Mouse (Mus musculus): ENCODE measurements around the gene Ldlrad3. TPM values are rescaled to one million over a fixed set of nuclear protein-coding genes. Genes with fewer than 3 reads are reported as not detected.

Gene Ldlrad3
- polyA plus RNA-seq, 1 experiment, result 15.5 TPM

DNA sequence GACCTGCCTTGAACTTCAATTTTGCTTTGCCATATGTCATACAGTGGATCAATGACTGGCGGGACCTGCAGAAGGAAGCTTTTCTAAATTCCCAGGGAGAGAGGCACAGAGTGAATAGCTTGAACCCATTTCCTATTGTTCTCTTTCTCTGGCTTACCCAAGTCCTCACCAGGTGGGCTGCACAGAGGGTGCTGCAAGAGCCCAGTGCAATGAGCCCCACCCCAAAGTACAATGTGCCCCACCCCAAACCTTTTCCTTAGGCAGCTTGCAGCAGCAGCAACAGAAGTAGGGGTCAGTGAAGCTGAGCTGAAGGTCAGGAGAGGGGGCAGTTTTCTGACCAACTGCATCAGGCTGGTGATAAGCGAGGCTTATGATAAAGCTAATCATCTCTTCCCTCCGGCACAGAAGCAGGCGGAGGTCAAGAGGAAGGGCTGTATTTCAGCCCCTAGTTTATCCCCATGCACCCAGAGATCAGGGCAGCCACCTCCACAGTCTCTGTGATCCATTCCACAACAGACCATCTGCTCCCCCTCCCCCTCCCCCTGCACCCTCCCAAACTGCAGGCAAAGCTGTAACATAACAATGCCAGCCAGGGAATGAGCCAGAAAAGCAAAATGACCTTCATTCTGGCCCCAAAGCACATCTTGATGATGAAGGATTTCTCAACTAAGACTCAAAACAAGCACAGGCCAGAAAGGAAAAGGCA lies 64.6 kb downstream of the Ldlrad3 start:
- H3ac ChIP-seq (ENCODE audit: control insufficient read depth, insufficient read length, low read depth), result no peak overlapping the region
- H3K36me3 ChIP-seq (ENCODE audit: control insufficient read depth, insufficient read depth), result peaks cover 3% of the 10 kb centered on the region
- H3K4me3 ChIP-seq (ENCODE audit: insufficient read depth, poor library complexity, severe bottlenecking), result no peak overlapping the region
- TF ChIP-seq USF1 (IDR thresholded peaks at IDR 0.05; ENCODE audit: low read depth) (no peak), MYOG (IDR thresholded peaks at IDR 0.05; ENCODE audit: control insufficient read depth, extremely low read depth, insufficient read length) (no peak), MAX (IDR thresholded peaks at IDR 0.05) (no peak), MYOD1 (IDR thresholded peaks at IDR 0.05; ENCODE audit: control insufficient read depth, insufficient read length, low read depth) (no peak), FOSL1 (IDR thresholded peaks at IDR 0.05; ENCODE audit: insufficient read depth, low read length, poor library complexity, severe bottlenecking) (no peak), CEBPB (IDR thresholded peaks at IDR 0.05; ENCODE audit: low read depth) (no peak), CTCF (IDR thresholded peaks at IDR 0.05; ENCODE audit: control insufficient read depth, insufficient read depth, insufficient read length) (no peak)
- no peaks in the 10 kb centered on the region for H3K27me3 ChIP-seq (ENCODE audit: control insufficient read depth, insufficient read depth, insufficient read length)
- peaks cover 19% of the 10 kb centered on the region for H3K79me3 ChIP-seq (ENCODE audit: low read depth)
- H3K79me2 ChIP-seq (ENCODE audit: control insufficient read depth, insufficient read depth), result peaks cover 69% of the 10 kb centered on the region

DNA sequence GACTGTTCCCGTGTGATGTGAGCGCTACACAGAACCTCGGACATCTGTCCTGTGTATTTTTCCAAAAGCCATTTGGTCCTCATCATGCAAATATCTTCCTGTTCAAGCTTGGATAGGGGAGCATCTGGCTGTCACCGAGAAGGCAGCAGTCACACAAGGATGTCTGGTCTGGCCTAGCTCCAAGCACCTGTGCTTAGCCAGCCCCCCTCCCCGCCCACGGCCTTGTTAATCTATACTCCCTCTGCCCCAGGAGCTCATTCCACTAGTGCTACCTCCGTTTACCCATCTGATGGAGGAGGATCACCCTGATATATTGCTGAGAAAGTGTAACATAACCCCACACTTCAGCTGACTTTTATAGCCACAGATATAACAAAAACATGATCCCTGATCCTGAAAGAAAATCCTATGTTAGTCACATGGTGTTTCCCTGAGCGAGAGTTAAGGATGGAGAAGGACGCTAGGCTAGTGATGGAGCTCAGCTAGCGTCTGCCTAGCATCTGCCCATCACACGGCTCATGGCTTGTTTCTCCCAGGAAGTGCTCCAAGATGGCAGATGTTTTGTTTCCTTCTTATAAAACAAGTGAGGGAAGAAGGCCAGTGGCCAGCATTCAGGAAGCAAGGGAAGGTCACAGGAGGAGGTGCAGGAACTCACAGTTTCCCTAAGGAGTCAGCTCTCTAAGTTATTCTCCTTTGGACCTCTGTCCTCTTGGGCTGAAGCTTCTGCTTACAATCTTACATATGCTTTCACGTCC lies 66.3 kb downstream of the Ldlrad3 start:
- peaks cover 19% of the 10 kb centered on the region for H3K79me3 ChIP-seq (ENCODE audit: low read depth)
- no peak overlapping the region for H3ac ChIP-seq (ENCODE audit: control insufficient read depth, insufficient read length, low read depth)
- no peak overlapping the region for H3K4me3 ChIP-seq (ENCODE audit: insufficient read depth, poor library complexity, severe bottlenecking)
- H3K27me3 ChIP-seq (ENCODE audit: control insufficient read depth, insufficient read depth, insufficient read length), result no peaks in the 10 kb centered on the region
- H3K79me2 ChIP-seq (ENCODE audit: control insufficient read depth, insufficient read depth), result peaks cover 61% of the 10 kb centered on the region
- no peak for TF ChIP-seq CTCF (IDR thresholded peaks at IDR 0.05; ENCODE audit: control insufficient read depth, insufficient read depth, insufficient read length)
- TF ChIP-seq MYOG (IDR thresholded peaks at IDR 0.05; ENCODE audit: control insufficient read depth, extremely low read depth, insufficient read length), result no peak
- no peak for TF ChIP-seq MAX (IDR thresholded peaks at IDR 0.05)
- no peak for TF ChIP-seq USF1 (IDR thresholded peaks at IDR 0.05; ENCODE audit: low read depth)
- TF ChIP-seq MYOD1 (IDR thresholded peaks at IDR 0.05; ENCODE audit: control insufficient read depth, insufficient read length, low read depth), result no peak
- TF ChIP-seq CEBPB (IDR thresholded peaks at IDR 0.05; ENCODE audit: low read depth), result no peak
- TF ChIP-seq FOSL1 (IDR thresholded peaks at IDR 0.05; ENCODE audit: insufficient read depth, low read length, poor library complexity, severe bottlenecking), result no peak
- H3K36me3 ChIP-seq (ENCODE audit: control insufficient read depth, insufficient read depth), result no peaks in the 10 kb centered on the region

DNA sequence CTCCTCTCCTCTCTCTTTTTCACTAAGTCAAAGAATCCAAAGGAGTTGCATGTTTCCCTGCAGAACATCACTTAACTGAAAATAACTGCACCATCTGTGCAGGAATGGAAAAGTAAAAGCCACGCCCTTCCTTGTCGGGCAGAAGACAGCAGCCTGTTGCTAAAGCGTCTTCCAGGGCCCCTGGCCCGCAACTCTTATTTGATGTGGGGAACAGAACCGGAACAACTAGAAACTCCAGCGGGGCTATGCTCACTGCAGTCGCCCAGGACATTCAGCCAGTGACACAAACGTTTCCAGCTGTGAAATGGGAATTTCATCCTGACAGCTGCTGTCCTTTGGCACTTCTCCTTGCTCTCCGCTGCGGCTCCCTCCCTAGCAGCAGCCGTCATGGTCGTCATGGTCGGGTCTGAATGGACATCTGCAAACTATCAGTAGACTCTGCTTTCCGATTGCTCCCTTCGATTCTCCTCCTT lies 67.2 kb downstream of the Ldlrad3 start:
- H3K4me3 ChIP-seq (ENCODE audit: insufficient read depth, poor library complexity, severe bottlenecking), result no peak overlapping the region
- H3K79me3 ChIP-seq (ENCODE audit: low read depth), result peaks cover 11% of the 10 kb centered on the region
- no peak overlapping the region for H3ac ChIP-seq (ENCODE audit: control insufficient read depth, insufficient read length, low read depth)
- TF ChIP-seq CEBPB (IDR thresholded peaks at IDR 0.05; ENCODE audit: low read depth) (no peak), MYOD1 (IDR thresholded peaks at IDR 0.05; ENCODE audit: control insufficient read depth, insufficient read length, low read depth) (no peak), FOSL1 (IDR thresholded peaks at IDR 0.05; ENCODE audit: insufficient read depth, low read length, poor library complexity, severe bottlenecking) (no peak), CTCF (IDR thresholded peaks at IDR 0.05; ENCODE audit: control insufficient read depth, insufficient read depth, insufficient read length) (no peak), MYOG (IDR thresholded peaks at IDR 0.05; ENCODE audit: control insufficient read depth, extremely low read depth, insufficient read length) (no peak), USF1 (IDR thresholded peaks at IDR 0.05; ENCODE audit: low read depth) (no peak), MAX (IDR thresholded peaks at IDR 0.05) (no peak)
- H3K27me3 ChIP-seq (ENCODE audit: control insufficient read depth, insufficient read depth, insufficient read length), result no peaks in the 10 kb centered on the region
- no peaks in the 10 kb centered on the region for H3K36me3 ChIP-seq (ENCODE audit: control insufficient read depth, insufficient read depth)
- peaks cover 61% of the 10 kb centered on the region for H3K79me2 ChIP-seq (ENCODE audit: control insufficient read depth, insufficient read depth)

DNA sequence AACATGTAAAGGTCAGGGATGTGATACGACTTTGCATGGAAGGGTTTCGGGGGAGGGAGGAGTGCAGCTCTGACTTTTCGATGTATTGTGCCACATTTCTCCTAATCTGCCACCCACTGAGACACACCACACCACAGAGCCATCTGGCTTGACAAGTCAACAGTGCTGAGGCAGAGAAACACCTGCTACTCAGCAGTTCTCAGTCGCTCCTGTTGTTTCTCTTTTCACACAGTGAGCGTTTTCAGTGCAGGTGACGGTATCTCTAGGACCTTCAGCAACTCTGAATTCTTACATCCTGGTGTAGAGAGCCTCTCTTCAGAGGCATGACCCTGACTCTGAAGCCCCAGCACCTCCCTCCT lies 68.8 kb downstream of the Ldlrad3 start:
- H3K27me3 ChIP-seq (ENCODE audit: control insufficient read depth, insufficient read depth, insufficient read length), result no peaks in the 10 kb centered on the region
- peaks cover 11% of the 10 kb centered on the region for H3K79me3 ChIP-seq (ENCODE audit: low read depth)
- H3K4me3 ChIP-seq (ENCODE audit: insufficient read depth, poor library complexity, severe bottlenecking), result no peak overlapping the region
- no peak overlapping the region for H3ac ChIP-seq (ENCODE audit: control insufficient read depth, insufficient read length, low read depth)
- TF ChIP-seq MYOG (IDR thresholded peaks at IDR 0.05; ENCODE audit: control insufficient read depth, extremely low read depth, insufficient read length) (no peak), MAX (IDR thresholded peaks at IDR 0.05) (no peak), CTCF (IDR thresholded peaks at IDR 0.05; ENCODE audit: control insufficient read depth, insufficient read depth, insufficient read length) (no peak)
- peaks cover 9% of the 10 kb centered on the region for H3K36me3 ChIP-seq (ENCODE audit: control insufficient read depth, insufficient read depth)
- H3K79me2 ChIP-seq (ENCODE audit: control insufficient read depth, insufficient read depth), result peaks cover 47% of the 10 kb centered on the region

DNA sequence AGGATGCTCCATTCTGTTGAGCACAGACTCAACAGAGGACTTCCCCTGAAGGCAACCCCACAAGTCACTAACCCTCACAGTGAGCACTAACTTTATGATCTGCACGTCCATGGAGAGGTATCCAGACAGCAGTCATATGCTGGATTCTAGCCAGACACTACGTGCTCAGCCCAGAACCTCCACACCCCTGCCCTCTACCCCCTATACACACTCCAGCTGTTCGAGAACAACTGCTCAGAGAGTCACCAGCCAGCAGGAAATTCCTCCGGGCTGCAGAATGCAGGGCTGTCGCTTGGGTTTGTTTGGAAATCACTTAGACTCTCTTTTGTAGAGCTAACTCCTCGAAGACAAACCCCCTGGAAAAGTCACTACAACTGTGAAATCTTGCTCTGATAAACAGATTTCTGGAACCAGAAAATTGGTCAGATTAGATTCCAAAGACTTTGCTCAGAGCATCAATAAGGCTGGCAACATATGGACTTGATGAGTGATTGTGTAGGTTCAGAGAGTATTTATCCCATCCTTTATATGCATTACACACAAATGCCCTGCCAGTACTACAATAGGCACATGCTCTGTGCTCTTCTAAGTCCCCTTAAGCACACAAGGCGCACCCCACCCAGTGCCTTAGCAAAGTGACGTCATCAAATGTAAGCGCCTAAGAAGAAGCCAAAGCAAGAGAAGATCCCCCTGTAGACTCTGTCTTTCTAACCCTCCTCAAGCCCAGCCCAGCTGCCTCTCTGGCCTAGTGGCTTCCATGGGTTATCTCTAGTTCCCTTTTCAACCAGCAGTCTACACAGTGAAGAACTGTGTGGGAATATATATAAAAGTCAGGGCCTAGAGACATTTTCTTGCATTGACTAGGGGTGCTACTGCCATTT lies 69.4 kb downstream of the Ldlrad3 start:
- Histone ChIP-seq H3K36me3 (ENCODE audit: control insufficient read depth, insufficient read depth) (peaks cover 9% of the 10 kb centered on the region), H3K4me3 (ENCODE audit: insufficient read depth, poor library complexity, severe bottlenecking) (no peak overlapping the region), H3K27me3 (ENCODE audit: control insufficient read depth, insufficient read depth, insufficient read length) (no peaks in the 10 kb centered on the region), H3K79me2 (ENCODE audit: control insufficient read depth, insufficient read depth) (peaks cover 41% of the 10 kb centered on the region), H3ac (ENCODE audit: control insufficient read depth, insufficient read length, low read depth) (no peak overlapping the region), H3K79me3 (ENCODE audit: low read depth) (peaks cover 11% of the 10 kb centered on the region)
- no peak for TF ChIP-seq MAX (IDR thresholded peaks at IDR 0.05)
- no peak for TF ChIP-seq FOSL1 (IDR thresholded peaks at IDR 0.05; ENCODE audit: insufficient read depth, low read length, poor library complexity, severe bottlenecking)
- TF ChIP-seq MYOD1 (IDR thresholded peaks at IDR 0.05; ENCODE audit: control insufficient read depth, insufficient read length, low read depth), result no peak
- no peak for TF ChIP-seq CTCF (IDR thresholded peaks at IDR 0.05; ENCODE audit: control insufficient read depth, insufficient read depth, insufficient read length)
- TF ChIP-seq MYOG (IDR thresholded peaks at IDR 0.05; ENCODE audit: control insufficient read depth, extremely low read depth, insufficient read length), result no peak
- TF ChIP-seq USF1 (IDR thresholded peaks at IDR 0.05; ENCODE audit: low read depth), result no peak
- no peak for TF ChIP-seq CEBPB (IDR thresholded peaks at IDR 0.05; ENCODE audit: low read depth)
